Mouse (Mus musculus) ES-E14 (cell line): ENCODE results near the gene Platr25. TPM values are rescaled to one million over a fixed set of nuclear protein-coding genes. Genes with fewer than 3 reads are reported as not detected.
A peak's percentile ranks its signal among the peaks of the same experiment; 100 is the strongest.
"Not testable (repeated sequence)": the region's sequence is repeated elsewhere in the genome, so short reads cannot be mapped to it uniquely, and the experiment has no call there.

ENCODE experiments used
- DNase-seq: peaks from one replicate; pipeline ENCODE4 v3.0.0-alpha.2; 2013; ENCODE audit warnings: low read depth, low spot score
- H3K27ac ChIP-seq: 2 replicates; pipeline ENCODE4 v1.5.1; 2012; ENCODE audit warnings: low read depth, mild to moderate bottlenecking, low read length, moderate library complexity, mixed read lengths; ENCODE audit not compliant: poor library complexity, insufficient read depth, severe bottlenecking
- H3K36me3 ChIP-seq: 2 replicates; pipeline ENCODE4 v1.6.1; 2012; ENCODE audit warnings: mild to moderate bottlenecking, low read length, moderate library complexity, mixed read lengths; ENCODE audit not compliant: control insufficient read depth, poor library complexity, insufficient read depth, severe bottlenecking
- H3K4me1 ChIP-seq, 2 experiments: fragments of 150-350 bp in 1 of 2; sonication (generic) in 1 of 2; 2 replicates each; pipeline ENCODE4 v1.6.1; 2012; ENCODE audit warnings: low read length in 2 of 2, mild to moderate bottlenecking in 1 of 2, mixed read lengths in 1 of 2; ENCODE audit not compliant: control insufficient read depth in 2 of 2, insufficient read depth in 2 of 2, poor library complexity in 1 of 2
- H3K4me3 ChIP-seq, 2 experiments: fragments of 150-350 bp in 1 of 2; sonication (generic) in 1 of 2; 2 replicates each; pipeline ENCODE4 v1.5.1; 2012; ENCODE audit warnings: low read length in 2 of 2, low read depth in 1 of 2, mild to moderate bottlenecking in 1 of 2, mixed read lengths in 1 of 2; ENCODE audit not compliant: insufficient read depth in 1 of 2, poor library complexity in 1 of 2, severe bottlenecking in 1 of 2
- H3K9ac ChIP-seq: 2 replicates; pipeline ENCODE4 v1.6.1; 2012; ENCODE audit warnings: low read depth, mild to moderate bottlenecking, low read length, mixed read lengths; ENCODE audit not compliant: poor library complexity, insufficient read depth, severe bottlenecking
- H3K9me3 ChIP-seq: fragments of 150-350 bp; sonication (generic); 2 replicates; pipeline ENCODE4 v1.6.1; 2012; ENCODE audit warnings: low read depth, mild to moderate bottlenecking, low read length; ENCODE audit not compliant: control insufficient read depth, insufficient read depth
- CHD2 ChIP-seq: IDR thresholded peaks from 2 replicates; pipeline ENCODE4 v1.6.1; 2014; ENCODE audit warnings: mild to moderate bottlenecking, low read depth, low read length, inconsistent platforms
- ZC3H11A ChIP-seq: IDR thresholded peaks from 2 replicates; pipeline ENCODE4 v1.6.1; 2012; ENCODE audit warnings: low read depth, mild to moderate bottlenecking, inconsistent platforms, low read length, borderline replicate concordance
- ZNF384 ChIP-seq: IDR thresholded peaks from 2 replicates; pipeline ENCODE4 v1.6.1; 2012; ENCODE audit warnings: low read depth, low read length, inconsistent platforms
- in situ Hi-C, 2 experiments: fragments of 600-800 bp; cut with MboI; formaldehyde crosslinking; loops; one replicate each; pipeline ENCODE4 v1.15.1; 2025; ENCODE audit warnings: low sequenced_read_pairs in 2 of 2, inconsistent platforms in 1 of 2; ENCODE audit not compliant: unreplicated experiment in 2 of 2
- total RNA-seq: library from RNA; depleted of rRNA; stranded (reverse); fragments of 300-350 nt; gene quantifications from 2 replicates; pipeline ENCODE4 v1.2.3, GENCODE M21; 2012; rRNA removed

Gene Platr25
- total RNA-seq, 1 experiment, result 30.4 TPM

DNA sequence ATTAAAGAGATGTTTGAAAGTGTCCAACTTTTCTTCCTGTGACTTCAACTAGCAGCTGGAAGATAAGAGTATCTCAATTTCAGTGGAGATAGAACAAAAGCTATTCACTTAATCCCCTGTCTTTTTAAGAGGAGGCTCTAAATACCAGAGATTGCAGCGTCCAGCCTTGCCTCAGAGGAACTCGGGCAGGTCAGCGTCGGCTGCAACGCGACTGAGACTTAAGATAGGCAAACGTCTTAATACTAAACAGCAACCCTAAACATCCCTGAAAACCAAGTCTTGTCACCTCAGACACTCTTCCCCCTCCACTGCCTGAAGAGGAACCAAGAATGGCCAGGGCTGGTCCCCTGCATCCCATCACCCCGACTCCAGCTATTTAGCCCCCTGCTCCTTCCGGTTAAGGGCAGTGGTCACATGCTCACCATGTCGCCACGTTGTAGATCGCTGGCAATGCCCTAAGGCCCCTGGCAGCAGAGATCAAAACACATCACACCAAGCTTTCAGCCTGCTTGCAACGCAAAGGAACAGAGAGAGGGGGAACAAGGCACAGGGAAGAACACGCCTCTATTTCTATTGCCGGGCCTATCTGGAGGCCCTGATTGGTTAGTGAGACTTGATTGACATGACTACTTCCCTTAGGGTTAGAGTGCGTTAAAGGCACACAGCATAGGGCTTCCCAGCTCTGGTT lies 107.7 kb downstream of the Platr25 start:
- in situ Hi-C loops, H3K9me3 ChIP-seq, H3K27ac ChIP-seq: not testable (repeated sequence)

GRCm38 (mm10) chr13:62627071-62627470 lies 133.4 kb downstream of the Platr25 start:
- H3K27ac ChIP-seq, H3K36me3 ChIP-seq, H3K9ac ChIP-seq, H3K4me1 ChIP-seq, H3K9me3 ChIP-seq, H3K4me3 ChIP-seq: not testable (repeated sequence)
- TF ChIP-seq ZNF384 (0 out of 2 replicates have a peak, but pooled peaks have one; percentile 38), ZC3H11A (peak; percentile 86; the same call in 1 of the 2 replicates)
- in situ Hi-C loops, result loop anchor here in 1 of 2 experiments (10.0 kb wide), 1 partner anchor 228 kb away; the partner anchor contains the start of gene Fbp2
- peak; percentile 40 for DNase-seq

More for the DNA sequence above, 107.7 kb downstream of the Platr25 start:
- Histone ChIP-seq H3K9ac (peak overlapping the region; percentile 69), H3K4me3 (peak overlapping the region; percentile 81 to 85)
- not testable (repeated sequence) for H3K36me3 ChIP-seq, H3K4me1 ChIP-seq
- 0 out of 2 replicates have a peak, but pooled peaks have one; percentile 40 for TF ChIP-seq CHD2
- DNase-seq, result peak; percentile 76

DNA sequence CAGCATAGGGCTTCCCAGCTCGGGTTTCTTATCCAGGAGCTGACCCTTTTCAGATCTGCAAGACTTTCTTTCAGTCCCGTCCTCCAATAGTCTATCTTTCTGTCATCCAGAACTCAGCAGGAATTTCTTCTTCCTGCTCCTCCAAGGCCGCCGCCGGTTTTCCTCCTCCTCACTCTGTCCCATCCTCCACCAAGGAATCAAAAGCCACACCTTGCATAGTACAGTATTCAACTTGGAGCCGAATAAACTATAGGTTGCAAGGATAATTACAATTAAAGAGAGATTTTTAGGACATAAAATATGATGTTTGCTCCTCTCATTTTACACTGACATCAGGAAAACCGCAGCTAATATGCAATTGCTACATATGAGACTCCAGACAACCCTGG lies 136.2 kb downstream of the Platr25 start:
- H3K9ac ChIP-seq, result peak overlapping the region; percentile 43; the same call in 1 of the 2 replicates
- not testable (repeated sequence) for H3K4me1 ChIP-seq, DNase-seq, H3K9me3 ChIP-seq, H3K36me3 ChIP-seq, H3K27ac ChIP-seq
- in situ Hi-C loops, result loop anchor here in 1 of 2 experiments (10.0 kb wide), 1 partner anchor 231 kb away; the partner anchor contains the start of gene Fbp2
- H3K4me3 ChIP-seq, result peak overlapping the region in 1 of 2 experiments; percentile 91; a peak in 2 of 4 replicates

- not testable (repeated sequence) for H3K27ac ChIP-seq
- peak; percentile 69 for DNase-seq
- in situ Hi-C loops, result loop anchor here in 1 of 2 experiments (10.0 kb wide), 1 partner anchor 231 kb away; the partner anchor contains the start of gene Fbp2
Measured at GRCm38 (mm10) chr13:62623577-62624276, 136.8 kb downstream of the Platr25 start, which contains the start of gene 6720489N17Rik. Gene 6720489N17Rik (minus strand): TSS chr13:62624182.

More at GRCm38 (mm10) chr13:62623577-62624276, 136.8 kb downstream of the Platr25 start, which contains the start of gene 6720489N17Rik:
- H3K9me3 ChIP-seq, H3K36me3 ChIP-seq, H3K4me1 ChIP-seq: not testable (repeated sequence)
- peak within 1 kb of the TSS; percentile 75 to 91 for H3K4me3 ChIP-seq
- H3K9ac ChIP-seq, result peak within 1 kb of the TSS; percentile 79

Other genes starting within 250 kb of the Platr25 start
- not detected in 2 replicates for gene Zfp935, start 202.2 kb downstream of the Platr25 start, total RNA-seq
- 8.6 and 9.5 TPM in 2 replicates for gene Zfp934, start 189.5 kb downstream of the Platr25 start, total RNA-seq
- 7.3 and 7.5 TPM in 2 replicates for gene 6720489N17Rik, start 136.5 kb downstream of the Platr25 start, total RNA-seq
- gene Gm5141, start 25.1 kb upstream of the Platr25 start, total RNA-seq, result 5.0 TPM in 2 replicates
- gene Fbp2, start 97.7 kb upstream of the Platr25 start, total RNA-seq, result 3.0 and 10.4 TPM in 2 replicates
- gene Fbp1, start 127.6 kb upstream of the Platr25 start, total RNA-seq, result 0.95 and 2.6 TPM in 2 replicates
- gene 2010111I01Rik, start 204.2 kb upstream of the Platr25 start, total RNA-seq, result 58.3 and 90.6 TPM in 2 replicates